In genomic region chr13:111536207-111536887, GRCm38 (mm10) we compare ENCODE assay signal across 2 mouse cellular contexts.
TF ChIP-seq lines count a peak whose summit lies in the region.

No protein-coding gene starts in this region.

TF ChIP-seq in CH12.LX, 34 proteins besides CTCF, POLR2A, EP300 and RAD21 (continued from another document):
- TF ChIP-seq RCOR1 (conservative IDR thresholded peaks at IDR 0.05; ENCODE audit: low read depth, low read length) (no peak), SMC3 (IDR thresholded peaks at IDR 0.05; ENCODE audit: low read depth, low read length) (peak; percentile 38), ZMIZ1 (IDR thresholded peaks at IDR 0.05; ENCODE audit: low read depth, low read length) (no peak)

TF ChIP-seq in ES-E14, 5 proteins besides CTCF, POLR2A, EP300 and RAD21 (continued from another document):
- no peak for TF ChIP-seq HCFC1 (IDR thresholded peaks at IDR 0.05; ENCODE audit: borderline replicate concordance, insufficient read depth, low read length)
- no peak for TF ChIP-seq ZC3H11A (IDR thresholded peaks at IDR 0.05; ENCODE audit: borderline replicate concordance, low read depth, low read length)
- TF ChIP-seq ZNF384 (IDR thresholded peaks at IDR 0.05; ENCODE audit: low read depth, low read length), result no peak
